Mouse (Mus musculus) thymus, adult 2 months (tissue): ENCODE measurements around the gene Nkx3-2.

Source experiments
- CTCF ChIP-seq: fragments of 200-500 bp; IDR thresholded peaks from 2 replicates; pipeline ENCODE4 v1.5.1; 2012; ENCODE audit warnings: mild to moderate bottlenecking, control low read depth, low read length, moderate library complexity, borderline replicate concordance; ENCODE audit not compliant: control insufficient read depth, poor library complexity, insufficient read depth; ENCODE audit errors: extremely low read depth
- POLR2A ChIP-seq: fragments of 200-500 bp; IDR thresholded peaks from 2 replicates; pipeline ENCODE4 v1.6.1; 2012; ENCODE audit warnings: mild to moderate bottlenecking, low read length, control low read depth, moderate library complexity; ENCODE audit not compliant: control insufficient read depth, poor library complexity, insufficient read depth; ENCODE audit errors: extremely low read depth

DNA sequence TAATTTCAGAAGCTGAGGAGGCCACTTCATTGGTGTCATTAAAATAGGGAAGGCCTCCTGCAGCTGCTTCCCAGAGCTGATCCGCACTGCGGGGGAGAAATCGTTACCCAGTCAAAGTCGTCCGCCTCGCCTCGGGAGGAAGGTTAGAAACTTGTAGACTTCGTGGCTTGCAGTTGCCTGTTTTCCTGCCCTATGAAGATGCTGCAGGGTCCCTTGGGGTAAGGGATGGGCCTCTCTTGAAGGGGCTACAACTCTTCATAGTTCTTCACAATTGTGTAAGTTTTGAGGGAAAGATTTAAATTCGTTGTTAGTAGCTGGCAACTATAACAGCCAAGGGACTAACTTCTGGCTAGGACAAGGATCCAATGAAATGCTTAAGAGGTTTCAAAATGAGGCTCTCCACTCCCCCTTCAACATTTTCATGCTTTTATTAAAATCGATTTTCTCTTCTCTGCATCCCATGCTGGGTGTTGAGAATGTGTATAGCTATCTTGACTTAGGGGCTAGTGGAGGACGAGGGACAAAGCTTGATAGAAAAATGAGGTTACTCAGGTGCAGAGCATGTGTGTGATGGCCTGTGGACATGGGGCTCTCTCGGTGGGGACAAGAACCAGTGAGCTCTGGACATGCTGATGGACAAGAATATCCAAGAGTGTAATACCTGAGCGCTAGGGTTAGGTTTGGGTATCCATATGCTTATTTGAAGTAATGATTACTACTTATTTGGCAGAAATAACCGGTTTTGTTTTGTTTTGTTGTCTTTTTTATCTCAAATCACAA is 1.5 kb upstream of the Nkx3-2 start:
- TF ChIP-seq POLR2A (no peak), CTCF (no peak)
